Mouse (Mus musculus) cerebellum, adult 2 months (tissue): ENCODE data around the gene Dgke.

Experiments used
- CTCF ChIP-seq: fragments of 200-500 bp; IDR thresholded peaks from 2 replicates; pipeline ENCODE4 v1.5.1; 2011; ENCODE audit warnings: low read depth, mild to moderate bottlenecking, control low read depth, low read length, moderate library complexity, borderline replicate concordance; ENCODE audit not compliant: insufficient read depth
- POLR2A ChIP-seq: fragments of 200-500 bp; IDR thresholded peaks from 2 replicates; pipeline ENCODE4 v1.6.1; 2011; ENCODE audit warnings: low read length, control low read depth, borderline replicate concordance; ENCODE audit not compliant: insufficient read depth

DNA sequence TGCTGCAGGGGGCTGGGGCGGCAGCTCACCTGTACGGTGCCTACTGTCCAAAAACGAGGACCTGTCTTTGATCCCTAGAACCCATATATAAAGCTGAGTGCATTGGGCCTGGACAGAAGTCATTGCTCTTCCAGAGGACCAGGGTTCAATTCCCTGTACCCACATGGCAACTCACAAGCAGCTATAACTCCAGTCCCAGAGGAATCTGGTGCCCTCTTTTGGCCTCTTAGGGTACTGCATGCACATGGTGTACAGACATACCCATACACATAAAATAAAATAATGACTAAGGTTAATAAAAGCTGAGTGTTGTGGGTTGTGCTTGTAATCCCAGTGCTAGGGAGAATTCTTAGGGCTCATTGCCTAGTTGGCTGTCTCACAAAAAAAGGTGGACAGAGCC is 1.4 kb downstream of the Dgke start:
- no peak for TF ChIP-seq CTCF
- TF ChIP-seq POLR2A = no peak
